Mouse (Mus musculus): ENCODE measurements around the gene Gm14137.

Gm14137 gene

DNA sequence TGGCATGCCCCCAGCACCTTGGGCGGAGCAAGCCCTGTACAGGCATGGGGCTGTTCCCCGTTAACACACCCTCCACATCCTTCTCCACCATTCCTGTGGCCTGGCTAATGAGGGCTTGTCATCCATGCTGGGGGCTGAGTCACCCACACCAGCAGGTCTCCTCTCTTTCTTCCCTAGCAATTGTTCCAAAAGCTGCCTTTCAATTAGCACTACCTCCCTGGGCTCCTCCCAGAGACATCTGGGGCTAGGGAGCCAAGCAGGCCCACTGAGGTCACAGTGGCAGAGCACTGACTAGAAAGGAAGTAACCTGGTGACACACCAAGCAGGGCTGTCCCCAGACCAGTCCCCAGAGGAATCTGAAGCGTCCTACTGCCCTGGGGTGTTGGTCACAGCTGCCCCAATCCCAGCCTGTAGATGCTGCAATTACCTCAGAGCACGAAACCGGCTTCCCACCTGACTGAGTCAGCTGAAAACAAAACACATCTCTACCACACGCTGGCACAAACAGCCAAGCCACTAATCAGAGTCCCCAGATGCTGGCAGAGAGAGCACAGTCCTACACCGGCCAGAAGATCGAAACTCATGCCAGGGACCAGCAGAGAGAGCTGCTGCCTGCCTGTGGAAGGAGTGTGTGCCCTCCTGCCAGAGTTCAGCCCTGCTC is at the start of gene Gm14137:
Gm14137 (plus strand) TSS at position 519 of the 661 bp plus-strand sequence.
- ATAC-seq (ENCODE audit: low TSS enrichment), result no peak

DNA sequence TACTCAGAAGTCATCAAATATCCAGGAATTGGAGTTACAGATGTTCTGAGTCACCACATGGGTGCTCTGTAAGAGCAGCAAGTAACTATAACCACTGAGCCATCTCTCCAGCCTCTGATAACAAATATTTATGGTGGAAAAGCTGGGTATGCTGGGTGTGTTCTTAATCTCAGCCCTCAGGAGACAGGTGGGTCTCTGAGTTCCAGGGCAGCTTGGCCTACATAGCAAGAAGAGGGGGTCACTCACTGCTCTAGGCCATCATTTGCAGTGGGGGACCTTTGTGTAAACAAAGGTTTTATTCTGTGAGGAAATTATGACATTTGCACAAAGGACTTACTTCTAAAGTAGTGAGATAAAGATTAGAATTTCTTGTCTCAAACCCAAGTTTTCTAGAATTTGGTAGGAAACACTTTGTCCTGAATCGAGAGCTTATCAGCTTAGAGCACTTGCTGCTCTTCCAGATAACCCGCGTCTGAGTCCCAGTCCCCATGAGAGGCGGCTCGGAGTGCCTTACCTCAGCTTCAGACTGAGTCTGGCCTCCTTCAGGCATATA is 37.9 kb upstream of the Gm14137 start:
- no peak for ATAC-seq (ENCODE audit: low TSS enrichment)

DNA sequence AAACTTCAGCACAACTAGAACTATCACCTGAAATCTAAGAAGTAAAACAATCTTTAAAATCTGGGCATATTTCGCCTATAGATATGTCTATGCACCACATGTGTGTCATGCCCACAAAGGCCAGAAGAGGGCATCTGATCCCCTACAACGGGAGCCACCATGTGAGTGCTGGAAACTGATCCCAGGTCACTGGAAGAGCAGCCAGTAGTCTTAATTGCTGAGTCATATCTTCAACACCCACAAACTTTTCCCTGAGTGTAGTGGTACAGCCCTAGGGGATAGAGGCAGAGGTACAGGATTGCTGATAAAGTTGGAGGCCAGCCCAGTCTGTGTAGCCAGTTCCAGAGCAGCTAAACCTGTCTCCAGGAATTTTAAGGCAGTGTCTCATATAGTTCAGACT is 29.1 kb upstream of the Gm14137 start:
- ATAC-seq (ENCODE audit: low TSS enrichment), result no peak

DNA sequence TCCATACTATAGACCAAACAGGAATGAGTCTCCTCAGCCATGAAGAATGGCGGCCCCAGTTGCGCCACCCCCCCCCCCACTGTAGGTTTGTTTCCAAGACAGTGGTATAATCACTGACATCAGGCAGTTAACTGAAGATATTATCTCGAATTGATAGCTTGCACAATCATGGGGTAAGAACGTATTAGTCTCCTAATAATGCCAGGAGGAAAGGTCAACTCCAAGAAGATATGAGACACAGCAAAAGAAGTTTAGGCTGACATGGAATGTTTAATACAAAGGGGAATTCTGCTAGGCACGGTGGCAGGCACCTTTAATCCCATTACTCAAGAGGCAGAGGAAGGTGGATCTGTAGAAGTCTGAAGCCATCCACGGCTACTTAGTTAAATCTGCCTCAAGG is 27.9 kb upstream of the Gm14137 start:
- no peak for ATAC-seq (ENCODE audit: low TSS enrichment)

DNA sequence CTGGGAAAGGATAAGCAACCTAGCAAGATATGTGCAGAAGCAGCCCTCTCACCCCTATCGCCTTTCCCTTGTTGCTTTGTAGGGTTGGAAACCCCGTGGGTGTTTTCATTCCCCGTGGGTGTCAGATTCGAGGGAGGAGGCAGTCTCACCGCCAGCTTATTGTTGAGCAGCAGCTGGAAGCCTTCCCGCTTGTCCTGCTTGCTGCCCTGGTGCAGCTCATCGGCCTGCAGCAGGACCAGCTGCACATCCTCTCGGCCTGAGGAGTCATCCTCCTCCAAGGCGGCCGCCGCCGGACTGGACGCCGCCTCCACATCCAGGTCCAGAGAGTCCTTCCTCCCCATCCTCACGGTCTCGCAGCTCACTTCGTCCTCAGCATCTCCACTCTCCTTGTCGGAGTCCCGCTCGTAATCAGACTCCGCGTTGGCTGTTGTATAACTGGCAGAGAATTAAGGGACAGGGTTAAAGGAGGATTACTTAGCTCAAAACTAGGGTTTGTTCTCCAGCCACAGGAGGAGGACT is 27.1 kb upstream of the Gm14137 start:
- ATAC-seq (ENCODE audit: low TSS enrichment), result peak; percentile 42; the same call in 1 of the 2 replicates

DNA sequence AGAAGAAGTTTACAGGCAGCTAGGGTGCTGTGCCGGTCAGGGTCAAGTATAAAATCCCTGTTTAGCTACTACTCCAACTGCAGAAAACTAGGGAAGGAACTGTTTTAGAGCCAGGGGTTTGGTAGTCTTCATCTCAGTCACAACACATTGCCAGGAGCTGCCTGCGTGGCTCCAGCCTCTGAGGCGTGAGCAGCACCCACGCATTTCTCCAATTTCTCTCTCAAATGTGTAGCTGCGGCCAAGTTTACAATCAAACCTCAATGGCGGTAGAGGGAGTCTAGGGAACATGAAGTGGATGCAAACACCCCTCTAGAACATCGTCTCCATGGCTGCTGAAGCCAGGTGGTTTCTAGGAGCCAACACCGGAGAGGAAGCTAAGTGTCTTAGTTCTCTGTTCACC is 26.5 kb upstream of the Gm14137 start:
- peak; percentile 91 for ATAC-seq (ENCODE audit: low TSS enrichment)

DNA sequence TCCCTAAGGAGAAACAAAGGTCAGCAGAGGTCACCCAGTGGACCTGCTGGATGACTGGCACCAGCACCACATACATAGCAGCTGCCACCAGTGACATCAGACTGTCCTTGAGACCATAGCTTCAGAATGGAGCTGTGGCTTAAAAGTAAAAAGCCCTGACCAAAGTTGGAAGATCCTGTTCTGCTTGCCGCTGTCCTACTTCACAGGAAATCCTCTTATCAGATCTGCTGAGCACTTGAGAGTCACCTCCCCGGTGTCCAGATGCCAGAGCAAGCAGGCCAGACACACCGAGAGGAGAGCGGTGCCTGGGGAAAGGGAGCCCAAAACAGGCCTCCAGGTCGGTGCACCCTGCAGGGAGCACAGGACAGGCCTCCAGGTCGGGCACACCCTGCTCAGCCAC is 22.1 kb upstream of the Gm14137 start:
- ATAC-seq (ENCODE audit: low TSS enrichment), result no peak

DNA sequence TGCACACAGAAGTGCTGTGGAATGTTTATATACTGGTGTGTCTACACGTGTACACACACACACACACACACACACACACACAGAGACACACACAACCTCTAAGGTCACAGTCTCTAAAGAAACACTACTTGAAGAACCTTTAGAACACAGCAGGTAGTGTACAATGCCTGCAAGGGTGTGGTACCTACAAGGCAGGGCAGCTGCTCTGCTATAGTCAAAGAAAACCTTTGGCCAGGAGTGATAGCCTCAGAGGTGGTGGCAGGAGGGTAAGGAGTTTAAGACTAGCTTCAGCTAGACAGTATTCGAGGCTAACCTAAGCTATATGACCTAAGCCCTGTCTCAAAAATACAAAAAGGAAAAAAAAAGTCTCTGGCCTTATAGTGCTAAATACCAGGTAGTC is 19.6 kb upstream of the Gm14137 start:
- no peak for ATAC-seq (ENCODE audit: low TSS enrichment)

DNA sequence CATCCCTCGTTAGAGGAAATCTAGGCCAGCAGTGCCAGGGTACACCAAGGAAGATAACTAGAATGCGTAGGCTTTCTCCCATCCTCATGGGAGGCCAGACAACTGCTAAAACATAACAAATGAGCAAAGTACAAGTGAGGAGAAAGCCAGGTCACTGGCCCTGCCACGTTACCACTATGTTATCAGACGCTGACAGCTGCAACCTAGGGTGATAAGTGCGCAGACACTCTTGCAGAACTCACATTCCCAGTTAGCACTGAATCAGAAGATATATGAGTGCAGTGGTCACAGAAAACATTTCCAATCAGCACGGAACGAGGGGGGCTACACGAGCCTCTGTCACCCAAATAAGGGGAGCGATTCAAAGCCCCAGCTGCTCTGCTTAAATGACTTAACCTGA is 18.9 kb upstream of the Gm14137 start:
- ATAC-seq (ENCODE audit: low TSS enrichment), result no peak

DNA sequence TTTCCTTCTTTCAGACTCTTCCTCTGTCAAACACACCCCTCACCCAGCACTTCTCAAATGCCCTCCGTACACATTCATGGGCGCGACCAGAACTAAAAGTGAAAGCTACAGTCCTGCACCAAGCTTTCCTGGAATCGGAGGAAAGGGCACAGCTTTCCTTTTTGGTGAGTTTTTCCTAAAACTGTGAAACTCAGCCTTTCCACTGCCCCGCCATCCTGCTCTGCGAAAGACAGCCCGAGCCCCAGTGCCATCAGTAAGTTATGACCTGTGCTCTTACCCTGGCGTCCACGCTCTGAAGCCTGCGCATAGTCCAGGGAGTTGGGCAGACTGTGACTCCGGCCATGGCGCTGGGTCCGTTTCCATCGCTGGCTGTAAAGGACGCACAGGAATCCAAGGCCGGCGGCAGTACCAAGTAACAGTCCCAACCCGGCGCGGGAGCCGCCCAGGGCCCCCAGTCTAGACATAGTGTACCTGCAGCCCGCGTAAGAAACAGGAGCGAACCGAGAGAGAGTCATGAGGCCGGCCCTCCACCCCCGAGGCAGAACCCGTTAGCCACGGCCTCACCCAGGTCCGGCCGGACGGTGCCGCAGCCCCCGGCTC is 18.1 kb upstream of the Gm14137 start:
- peak; percentile 45 for ATAC-seq (ENCODE audit: low TSS enrichment)

DNA sequence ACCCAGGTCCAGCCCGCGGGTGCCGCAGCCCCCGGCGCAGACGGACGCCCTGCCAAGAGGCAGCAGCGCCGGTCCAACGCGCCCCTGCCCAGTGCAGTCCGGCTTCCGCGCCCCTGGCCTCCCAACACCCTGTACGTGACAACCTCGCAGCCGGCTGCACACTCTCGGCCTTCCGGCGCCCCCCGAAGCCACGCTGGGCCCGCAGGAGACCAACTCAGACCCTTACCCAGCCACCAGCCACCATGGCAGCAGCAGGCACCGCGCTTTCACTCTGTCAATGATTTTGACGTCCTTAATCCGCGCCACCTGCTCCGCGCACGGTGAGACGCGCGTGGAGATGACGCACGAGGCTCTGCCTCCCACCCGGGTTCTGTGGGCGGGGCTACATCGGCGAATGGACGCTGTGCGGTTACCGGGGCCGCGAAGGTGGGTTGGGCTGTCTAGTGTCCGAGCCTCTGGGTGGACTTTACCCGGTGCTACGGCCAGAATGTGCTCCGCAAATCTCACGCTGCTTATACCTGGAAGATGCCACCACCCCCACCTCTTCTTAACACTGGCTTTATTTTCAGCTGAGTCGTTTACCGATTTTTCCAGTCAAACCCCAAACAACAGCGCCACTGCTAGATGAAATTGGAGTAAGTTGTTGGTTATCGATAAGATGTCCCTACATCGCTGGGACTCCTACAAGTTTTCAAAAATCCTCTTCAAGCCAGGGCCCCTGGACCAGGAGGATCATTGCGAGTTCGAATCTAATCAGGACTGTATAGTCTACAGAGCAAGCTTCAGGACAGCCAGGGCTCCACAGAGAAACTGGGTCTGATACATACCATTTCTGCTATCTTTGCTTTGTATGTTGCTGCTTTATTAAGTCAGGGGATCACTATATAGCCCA is 17.4 kb upstream of the Gm14137 start, which contains the start of gene Rmdn3:
Rmdn3 (minus strand) TSS at position 354 of the 892 bp plus-strand sequence.
- peak; percentile 93 for ATAC-seq (ENCODE audit: low TSS enrichment)

DNA sequence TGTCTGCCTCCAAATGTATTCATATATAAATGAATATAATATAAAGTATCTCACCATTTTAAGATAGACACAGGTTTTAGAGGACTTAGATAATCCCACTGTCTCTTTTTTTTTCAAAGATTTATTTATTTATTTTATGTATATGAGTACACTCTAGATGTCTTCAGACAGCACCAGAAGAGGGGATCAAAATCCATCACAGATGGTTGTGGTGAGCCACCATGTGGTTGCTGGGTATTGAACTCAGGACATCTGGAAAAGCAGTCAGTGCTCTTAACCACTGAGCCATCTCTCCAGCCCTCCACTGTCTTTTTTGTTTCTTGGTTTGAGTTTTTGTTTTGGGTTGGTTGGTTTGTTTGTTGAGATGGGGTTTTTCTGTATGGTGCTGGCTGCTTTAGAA is 16.5 kb upstream of the Gm14137 start:
- no peak for ATAC-seq (ENCODE audit: low TSS enrichment)

DNA sequence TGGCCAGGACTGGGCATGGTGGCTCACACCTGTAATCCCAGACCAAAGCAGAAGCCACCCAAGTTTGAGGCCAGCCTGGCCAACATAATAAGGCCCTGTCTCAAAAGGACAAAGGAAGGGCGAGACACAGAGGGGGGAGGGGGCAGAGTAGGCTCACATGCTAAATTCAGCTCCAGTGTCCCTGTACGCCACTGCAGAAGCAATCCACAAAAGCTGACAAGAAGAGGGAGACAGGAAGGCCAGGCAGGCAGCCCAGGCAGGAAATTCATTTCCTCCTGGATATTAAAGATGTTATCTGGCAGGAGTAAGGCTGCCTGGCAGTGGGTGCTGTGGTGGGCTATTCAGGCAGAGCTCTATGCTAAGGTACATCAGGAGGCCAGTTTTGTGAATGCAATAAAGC is 13.1 kb upstream of the Gm14137 start:
- no peak for ATAC-seq (ENCODE audit: low TSS enrichment)

DNA sequence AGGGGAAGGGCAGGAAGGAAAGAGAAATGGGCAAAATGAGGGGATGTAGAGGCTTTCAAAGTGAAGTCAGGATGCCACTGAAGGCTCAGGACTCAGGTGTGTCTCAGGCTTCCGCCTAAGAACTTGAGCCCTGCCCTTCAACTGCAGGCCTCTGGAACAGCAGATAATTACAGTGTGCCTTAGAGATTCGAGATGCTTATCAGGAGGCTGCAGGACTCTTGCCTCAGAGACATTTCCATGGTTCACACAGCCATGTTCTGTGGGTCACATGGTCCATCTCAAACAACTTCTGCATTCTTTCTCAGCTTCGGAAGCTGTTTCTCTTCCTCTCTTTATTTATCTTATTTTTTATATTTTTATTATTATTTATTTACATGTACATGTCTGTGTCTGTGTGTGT is 11.2 kb upstream of the Gm14137 start:
- ATAC-seq (ENCODE audit: low TSS enrichment), result no peak

DNA sequence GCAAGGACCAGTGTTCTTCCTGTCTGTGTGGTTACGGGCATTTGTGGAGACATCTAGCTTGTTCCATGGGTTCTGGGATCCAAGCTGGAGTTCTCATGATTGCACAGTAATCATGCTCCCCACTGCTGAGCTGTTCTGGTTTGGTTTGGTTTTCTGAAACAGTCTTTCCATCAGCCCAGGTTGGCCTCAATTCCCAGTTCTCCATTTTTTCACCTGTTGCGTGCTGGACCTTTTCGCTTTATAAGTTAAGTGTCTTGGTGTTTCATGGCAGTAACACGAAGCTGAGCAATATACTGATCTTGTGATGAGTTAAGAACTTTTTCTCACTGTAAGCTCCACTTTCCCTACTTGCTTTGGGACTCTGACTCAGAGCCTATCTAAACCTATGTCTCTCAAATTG is 10.3 kb upstream of the Gm14137 start:
- no peak for ATAC-seq (ENCODE audit: low TSS enrichment)

DNA sequence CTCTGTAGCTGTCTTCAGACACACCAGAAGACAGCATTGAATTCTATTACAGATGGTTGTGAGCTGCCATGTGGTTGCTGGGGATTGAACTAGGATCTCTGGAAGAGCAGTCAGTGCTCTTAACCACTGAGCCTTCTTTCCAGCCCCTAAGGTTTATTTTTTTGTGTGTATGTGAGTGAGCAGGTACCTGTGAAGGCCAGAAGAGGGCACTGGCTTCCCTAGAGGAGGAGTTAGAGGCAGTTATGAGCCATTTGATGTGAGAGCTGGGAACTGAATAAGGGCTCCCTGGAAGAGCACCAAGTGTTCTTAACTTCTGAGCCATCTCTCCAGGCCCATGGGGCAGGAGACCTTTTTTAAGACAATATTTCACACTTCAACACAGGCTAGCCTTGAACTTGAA is 8.9 kb upstream of the Gm14137 start:
- no peak for ATAC-seq (ENCODE audit: low TSS enrichment)

DNA sequence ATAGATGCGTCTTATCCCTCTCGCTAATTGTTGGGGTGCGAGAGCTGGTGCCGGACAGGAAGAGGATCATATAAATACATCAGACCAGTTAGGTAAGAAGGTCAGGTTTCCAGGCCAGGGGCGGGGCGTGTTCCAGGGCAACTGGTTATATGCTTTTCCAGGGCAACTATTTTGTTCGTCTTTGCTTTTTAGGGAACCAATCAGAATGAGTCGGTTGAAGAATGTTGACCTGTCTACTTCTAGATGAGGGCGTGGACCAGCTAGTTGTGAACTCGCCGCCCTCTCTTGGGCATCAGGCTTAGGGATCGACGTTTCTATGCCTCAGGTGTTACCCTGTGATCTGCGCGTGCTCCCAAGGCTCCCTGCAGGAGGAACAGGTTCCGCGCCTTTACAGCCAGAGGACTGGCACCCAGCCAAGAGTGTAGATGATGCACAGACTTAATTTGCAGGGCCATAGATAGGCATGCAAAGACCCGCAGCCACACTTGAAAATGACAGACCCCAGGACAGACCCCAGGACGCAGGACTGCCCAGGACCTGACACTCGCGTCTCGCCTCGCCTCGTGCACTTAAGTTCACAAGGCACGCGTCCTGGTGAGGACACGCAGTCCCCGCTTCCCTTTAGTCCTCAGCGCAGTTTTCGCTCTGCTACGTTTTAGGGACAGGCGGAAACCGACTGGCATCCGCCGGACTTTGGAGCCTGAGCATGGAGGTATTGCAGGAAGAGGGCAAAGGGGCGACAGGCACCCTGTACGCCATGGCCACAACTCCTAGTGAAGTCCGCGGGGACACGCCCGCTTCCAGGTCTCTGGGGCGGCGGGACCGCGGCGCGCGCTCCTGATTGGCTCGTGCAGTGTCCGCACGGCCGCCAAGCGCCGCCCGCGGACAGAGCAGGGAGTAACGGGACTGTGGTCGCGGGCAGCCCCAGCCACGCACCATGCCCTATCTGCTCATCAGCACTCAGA is 7.1 kb upstream of the Gm14137 start, which contains the start of gene Gchfr:
Gchfr (plus strand) TSS at position 873 of the 965 bp plus-strand sequence.
- ATAC-seq (ENCODE audit: low TSS enrichment), result peak; percentile 91

DNA sequence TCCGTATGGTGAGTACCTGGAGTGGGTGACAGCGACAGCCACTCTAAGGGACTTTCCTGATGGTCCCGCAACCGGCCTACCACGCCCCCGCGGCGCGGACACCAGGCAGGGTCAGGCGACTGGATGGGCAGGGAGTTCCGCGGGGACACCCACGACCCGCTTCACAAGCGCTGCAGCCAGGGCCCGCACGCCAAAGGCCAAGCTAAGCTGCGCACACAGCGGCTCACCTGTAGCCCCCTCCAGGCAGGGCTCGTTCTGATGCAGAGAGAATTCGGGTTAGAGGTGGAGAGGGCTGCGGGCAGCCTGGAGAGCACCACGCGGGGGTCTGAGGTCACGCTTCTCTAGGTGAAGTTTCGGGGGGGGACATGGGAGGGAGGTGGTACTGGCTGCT is 6.4 kb upstream of the Gm14137 start:
- no peak for ATAC-seq (ENCODE audit: low TSS enrichment)

DNA sequence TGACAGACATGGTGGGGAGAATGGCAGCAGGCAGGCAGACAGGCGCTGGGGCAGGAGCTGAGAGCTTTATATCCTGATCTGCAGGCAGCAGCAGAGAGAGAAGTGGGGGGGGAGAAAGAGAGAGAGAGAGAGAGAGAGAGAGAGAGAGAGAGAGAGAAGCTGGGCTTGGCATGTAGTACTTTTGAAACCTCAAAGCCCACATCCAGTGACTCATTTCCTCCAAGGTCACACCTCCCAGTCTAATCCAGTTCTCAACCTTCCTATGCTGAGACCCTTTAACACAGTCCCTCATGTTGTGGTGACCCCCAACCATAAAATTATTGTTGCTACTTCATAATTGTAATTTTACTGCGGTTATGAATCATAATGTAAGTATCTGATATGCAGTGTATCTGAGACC is 4.0 kb upstream of the Gm14137 start:
- no peak for ATAC-seq (ENCODE audit: low TSS enrichment)

DNA sequence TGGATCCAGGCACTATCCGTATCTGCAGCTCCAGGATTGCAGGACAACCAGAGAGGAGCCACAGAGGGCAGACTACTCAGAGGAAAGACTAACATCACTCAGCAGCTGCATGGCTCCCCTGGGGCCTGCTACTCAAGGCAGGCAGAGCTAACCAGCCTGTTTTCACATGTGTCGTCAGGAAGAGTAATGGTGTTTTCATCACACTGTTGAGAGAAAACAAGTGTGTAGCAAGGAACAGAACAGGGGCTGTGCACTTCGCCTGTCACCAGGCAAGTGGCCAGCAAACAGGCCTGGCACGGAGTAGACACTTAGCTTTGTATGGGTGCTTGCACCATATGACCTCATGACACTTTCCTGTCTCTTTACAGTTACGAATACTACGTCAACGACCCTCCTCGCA is 2.7 kb upstream of the Gm14137 start:
- ATAC-seq (ENCODE audit: low TSS enrichment), result no peak

DNA sequence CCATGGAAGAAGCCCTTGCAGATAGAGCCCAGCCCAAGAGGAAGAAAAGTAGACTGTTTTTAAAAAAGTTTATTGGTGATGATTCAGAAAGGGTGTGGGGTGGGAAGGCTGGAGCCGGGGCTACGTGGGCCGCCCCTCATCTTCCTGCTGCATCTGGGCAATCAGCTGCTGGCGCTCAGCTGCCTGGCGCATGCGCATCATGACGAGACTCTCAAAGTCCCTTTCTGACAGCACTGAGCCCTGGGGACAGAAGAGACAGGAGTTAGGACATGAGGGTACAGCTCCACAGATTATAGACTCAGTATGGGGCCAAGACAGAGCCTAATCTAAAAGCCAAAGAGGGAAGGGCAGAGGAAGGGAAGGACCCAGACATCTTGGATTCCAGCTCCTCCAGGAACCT is 1.9 kb upstream of the Gm14137 start:
- ATAC-seq (ENCODE audit: low TSS enrichment), result no peak
